ENCODE assay signal across 9 mouse cellular contexts in genomic region chr2:37516922-37517462, GRCm38 (mm10). TPM values are rescaled to one million over a fixed set of nuclear protein-coding genes. Genes with fewer than 3 reads are reported as not detected.
DNase-seq lines count a peak whose midpoint lies in the region; ATAC-seq and TF ChIP-seq lines count a peak whose summit lies in the region.
"Had no signal": no experiment of that assay in that cellular context is flagged by ENCODE, and none has a peak within 500 bp of the region (broad histone marks: within the 10 kb centered on the region; RNA-seq: fewer than 3 reads in every experiment).

No protein-coding gene starts in this region.

- no peaks in the 10 kb centered on the region for H3K27me3 ChIP-seq in kidney, postnatal 0 days (ENCODE audit: insufficient read depth, low read length)
- H3K27me3 ChIP-seq in midbrain, embryonic 12.5 days: no peaks in the 10 kb centered on the region

- H3K4me3 ChIP-seq in kidney, postnatal 0 days (replicated peaks; ENCODE audit: low read depth, low read length): 0 out of 2 replicates have a peak overlapping the region, but pooled peaks have one; percentile 4
- peak overlapping the region; percentile 28 for H3K4me3 ChIP-seq in midbrain, embryonic 12.5 days
- H3K4me3 ChIP-seq: myocyte had no signal

- H3K4me2 ChIP-seq in kidney, postnatal 0 days (ENCODE audit: low read length): peak overlapping the region; percentile 13
- peak overlapping the region; percentile 38 for H3K4me2 ChIP-seq in midbrain, embryonic 12.5 days (replicated peaks)

- H3K36me3 ChIP-seq in kidney, postnatal 0 days (ENCODE audit: insufficient read depth, low read length): peaks cover 5% of the 10 kb centered on the region; the same call in 1 of the 2 replicates
- peaks cover 21% of the 10 kb centered on the region for H3K36me3 ChIP-seq in midbrain, embryonic 12.5 days

- no peak overlapping the region for H3K27ac ChIP-seq in kidney, postnatal 0 days
- peak overlapping the region; percentile 72 for H3K27ac ChIP-seq in midbrain, embryonic 12.5 days (replicated peaks)

- H3K9me3 ChIP-seq in kidney, postnatal 0 days (replicated peaks; ENCODE audit: low read length): no peaks in the 10 kb centered on the region
- H3K9me3 ChIP-seq in midbrain, embryonic 12.5 days: no peaks in the 10 kb centered on the region

- ATAC-seq in kidney, postnatal 0 days (replicated peaks; ENCODE audit: low FRiP score, low read depth): no peak
- peak; percentile 60 for ATAC-seq in midbrain, embryonic 12.5 days (ENCODE audit: low FRiP score, low read depth)
- ATAC-seq in megakaryocyte, adult 5-6 weeks (ENCODE audit: poor library complexity, severe bottlenecking): no peak

- no peak for DNase-seq in kidney, postnatal 0 days (ENCODE audit: low spot score)
- DNase-seq in kidney, adult 8-10 months: no peak
- peak; percentile 52 for DNase-seq in brain, embryonic 18.5 days (ENCODE audit: low read depth, low spot score)
- DNase-seq in embryo, embryonic 9.5 days (ENCODE audit: extremely low spot score): peak; percentile 11
- DNase-seq in ovary, postnatal 10 days (ENCODE audit: low spot score): no peak
- no peak for DNase-seq in urinary bladder, adult 18-20 months (ENCODE audit: low spot score in 2 of 2)

- 0 out of 2 replicates have a peak, but pooled peaks have one; percentile 18 for TF ChIP-seq CTCF in kidney, postnatal 0 days (IDR thresholded peaks at IDR 0.05; ENCODE audit: low read depth)

- WGBS in kidney, postnatal 0 days: 43% methylated on average over 4 of the region's 4 CpGs
- 26% methylated on average over 4 of the region's 4 CpGs for WGBS in midbrain, embryonic 12.5 days

- H3K4me1 ChIP-seq in kidney, postnatal 0 days (replicated peaks; ENCODE audit: insufficient read depth, low read length): no peaks in the 10 kb centered on the region
- H3K4me1 ChIP-seq in midbrain, embryonic 12.5 days: peaks cover 12% of the 10 kb centered on the region

- peak overlapping the region; percentile 1; the same call in 1 of the 2 replicates for H3K9ac ChIP-seq in kidney, postnatal 0 days (ENCODE audit: low read depth, low read length)
- H3K9ac ChIP-seq in midbrain, embryonic 12.5 days (replicated peaks): 0 out of 2 replicates have a peak overlapping the region, but pooled peaks have one; percentile 17

RNA-seq across cellular contexts. Expression of gene Gpr21, which starts 0.9 kb away (rescaled TPM):
- 0.67 and 1.0 TPM in 2 replicates for polyA plus RNA-seq in kidney, postnatal 0 days (2015; fragmentation: Nextera tagmentation; extraction: Ambion mirVana)
- polyA plus RNA-seq in midbrain, embryonic 12.5 days (2016; fragmentation: Nextera tagmentation; extraction: Ambion mirVana): 6.1 and 6.2 TPM in 2 replicates
- 0.69 and 1.7 TPM in 2 replicates for total RNA-seq in megakaryocyte, adult 5-6 weeks (2015)
- 0.84 and 1.4 TPM in 2 replicates for total RNA-seq in megakaryocyte, adult 5-6 weeks (2017)

Comparison
In these comparisons a context has a peak if more than half of its experiments do, and no peak if none do; other contexts are left out.
1. DNase-seq: peak in brain, embryonic 18.5 days (single experiment) and embryo, embryonic 9.5 days (single experiment); none in kidney, postnatal 0 days (single experiment), kidney, adult 8-10 months (0 of 2), ovary, postnatal 10 days (single experiment) and urinary bladder, adult 18-20 months (0 of 2).